Mouse (Mus musculus) thymus, adult 2 months (tissue): ENCODE measurements around the gene Fuz.

ENCODE experiments used
- CTCF ChIP-seq: fragments of 200-500 bp; IDR thresholded peaks from 2 replicates; pipeline ENCODE4 v1.5.1; 2012; ENCODE audit warnings: mild to moderate bottlenecking, control low read depth, low read length, moderate library complexity, borderline replicate concordance; ENCODE audit not compliant: control insufficient read depth, poor library complexity, insufficient read depth; ENCODE audit errors: extremely low read depth
- POLR2A ChIP-seq: fragments of 200-500 bp; IDR thresholded peaks from 2 replicates; pipeline ENCODE4 v1.6.1; 2012; ENCODE audit warnings: mild to moderate bottlenecking, low read length, control low read depth, moderate library complexity; ENCODE audit not compliant: control insufficient read depth, poor library complexity, insufficient read depth; ENCODE audit errors: extremely low read depth

GRCm38 (mm10) chr7:44896499-44896898 is 620 bp downstream of the Fuz start:
- no peak for TF ChIP-seq CTCF
- no peak for TF ChIP-seq POLR2A
